Mouse (Mus musculus) neural tube, embryonic 11.5 days (tissue): ENCODE results near the gene Ybx2. TPM values are rescaled to one million over a fixed set of nuclear protein-coding genes. Genes with fewer than 3 reads are reported as not detected.

Experiments
- ATAC-seq: fragments of 200-750 bp; cut with Nextera tagmentation; 2 replicates; pipeline ENCODE4 v1.8.0; 2017; ENCODE audit warnings: moderate number of reproducible peaks, mild to moderate bottlenecking, moderate TSS enrichment, moderate library complexity; ENCODE audit not compliant: insufficient read depth, low FRiP score, low TSS enrichment
- DNase-seq: peaks from one replicate; pipeline ENCODE4 v3.0.0-alpha.2; 2015; ENCODE audit warnings: low spot score
- H3K27ac ChIP-seq: fragments of 300-500 bp; sonication (generic); 2 replicates; pipeline ENCODE4 v1.5.1; 2014; ENCODE audit warnings: low read depth, mild to moderate bottlenecking, low read length
- H3K27me3 ChIP-seq: fragments of 300-500 bp; sonication (generic); 2 replicates; pipeline ENCODE4 v1.6.1; 2014; ENCODE audit warnings: mild to moderate bottlenecking, low read length, mixed read lengths; ENCODE audit not compliant: control insufficient read depth, insufficient read depth
- H3K36me3 ChIP-seq: fragments of 300-500 bp; sonication (generic); 2 replicates; pipeline ENCODE4 v1.6.1; 2014; ENCODE audit warnings: mild to moderate bottlenecking, low read length, moderate library complexity, mixed read lengths; ENCODE audit not compliant: control insufficient read depth, insufficient read depth
- H3K4me1 ChIP-seq: fragments of 300-500 bp; sonication (generic); 2 replicates; pipeline ENCODE4 v1.6.1; 2014; ENCODE audit warnings: low read length, mixed read lengths; ENCODE audit not compliant: control insufficient read depth, insufficient read depth
- H3K4me2 ChIP-seq: fragments of 300-500 bp; sonication (generic); 2 replicates; pipeline ENCODE4 v1.6.1; 2014; ENCODE audit warnings: low read depth, mild to moderate bottlenecking, moderate library complexity
- H3K4me3 ChIP-seq: fragments of 300-500 bp; sonication (generic); 2 replicates; pipeline ENCODE4 v1.5.1; 2014; ENCODE audit warnings: low read depth, low read length
- H3K9ac ChIP-seq: fragments of 300-500 bp; sonication (generic); 2 replicates; pipeline ENCODE4 v1.6.1; 2014; ENCODE audit warnings: mild to moderate bottlenecking, low read length
- H3K9me3 ChIP-seq: fragments of 300-500 bp; sonication (generic); 2 replicates; pipeline ENCODE4 v1.6.1; 2016; ENCODE audit warnings: low read length; ENCODE audit not compliant: control insufficient read depth
- WGBS: fragments of 180-500 bp; shearing (Covaris S2); extraction: QIAGEN DNeasy Blood & Tissue Kit; methylation state at CpG from one replicate; pipeline ENCODE4 v1.1.7; 2014; 5-methylcytosine and 5-hydroxymethylcytosine counted together
- polyA plus RNA-seq: library from polyadenylated mRNA; unstranded; fragments of >200 nt; fragmentation: Nextera tagmentation; extraction: Ambion mirVana; gene quantifications from 2 replicates; pipeline ENCODE4 v1.2.1, GENCODE M21; 2014

Gene Ybx2
- polyA plus RNA-seq, 1 experiment from 2014 or later, result 3.4 TPM

DNA sequence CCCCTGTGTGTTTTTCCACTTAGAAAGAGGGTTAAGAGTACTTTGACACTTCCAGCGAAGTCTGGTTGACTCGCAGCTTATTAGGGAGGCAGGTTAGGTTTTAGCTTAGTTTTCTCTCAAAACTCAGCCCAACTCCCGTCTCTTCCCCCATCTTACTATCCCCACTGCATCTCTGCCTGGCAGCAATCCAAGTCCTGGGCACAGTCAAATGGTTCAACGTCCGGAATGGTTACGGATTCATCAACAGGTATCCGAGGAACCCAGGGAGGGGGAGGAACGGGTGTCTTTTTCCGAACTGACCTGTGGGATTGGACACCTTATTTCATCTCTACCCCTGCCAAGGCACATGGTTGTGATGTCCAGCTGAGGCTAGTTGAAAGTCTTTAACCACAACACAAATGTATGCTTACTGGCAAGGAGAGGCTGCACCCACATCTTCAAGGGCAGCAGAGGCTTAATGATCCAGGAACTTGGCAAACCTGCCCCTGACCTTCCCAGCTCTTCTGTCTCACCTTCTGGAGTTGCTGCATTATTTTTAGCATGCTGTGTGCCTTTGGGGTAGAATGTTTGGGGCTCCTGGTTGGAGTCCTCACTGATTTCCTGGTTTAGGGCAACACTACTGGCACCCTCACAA lies 1.2 kb downstream of the Ybx2 start:
- Histone ChIP-seq H3K9ac (no peak overlapping the region), H3K9me3 (no peaks in the 10 kb centered on the region), H3K4me1 (peaks cover 12% of the 10 kb centered on the region; the same call in 1 of the 2 replicates), H3K4me3 (peak overlapping the region; percentile 55; the same call in 1 of the 2 replicates), H3K4me2 (peak overlapping the region; percentile 99), H3K36me3 (no peaks in the 10 kb centered on the region), H3K27me3 (peaks cover 32% of the 10 kb centered on the region), H3K27ac (no peak overlapping the region)
- DNase-seq (no peak), ATAC-seq (no peak)
- WGBS, result 51% methylated on average over 9 of the region's 9 CpGs

DNA sequence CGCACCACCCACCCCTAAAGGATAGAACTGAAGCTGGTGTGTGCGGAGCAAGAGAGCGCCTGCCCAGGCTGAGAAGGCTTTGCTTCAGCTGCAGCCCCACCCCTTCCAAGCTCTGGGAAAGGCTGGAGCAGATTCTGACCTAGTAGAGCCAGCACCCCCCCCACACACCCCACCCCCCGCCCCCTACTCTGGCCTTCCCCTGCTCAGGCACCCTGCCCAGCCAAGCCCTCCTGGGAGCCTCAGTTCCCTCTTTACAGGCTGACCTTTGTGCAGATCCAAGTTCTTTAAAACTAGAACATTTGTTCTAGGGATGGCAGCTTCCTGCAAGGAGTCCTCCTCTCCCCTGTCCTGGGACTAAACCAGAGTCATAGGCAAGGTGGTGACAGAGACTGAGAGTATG lies 1.8 kb downstream of the Ybx2 start:
- Histone ChIP-seq H3K36me3 (no peaks in the 10 kb centered on the region), H3K9me3 (no peaks in the 10 kb centered on the region), H3K27ac (no peak overlapping the region), H3K4me3 (no peak overlapping the region), H3K4me1 (peaks cover 12% of the 10 kb centered on the region; the same call in 1 of the 2 replicates), H3K9ac (no peak overlapping the region), H3K4me2 (0 out of 2 replicates have a peak overlapping the region, but pooled peaks have one; percentile 3), H3K27me3 (peaks cover 32% of the 10 kb centered on the region)
- 49% methylated on average over 4 of the region's 4 CpGs for WGBS
- DNase-seq (no peak), ATAC-seq (no peak)

DNA sequence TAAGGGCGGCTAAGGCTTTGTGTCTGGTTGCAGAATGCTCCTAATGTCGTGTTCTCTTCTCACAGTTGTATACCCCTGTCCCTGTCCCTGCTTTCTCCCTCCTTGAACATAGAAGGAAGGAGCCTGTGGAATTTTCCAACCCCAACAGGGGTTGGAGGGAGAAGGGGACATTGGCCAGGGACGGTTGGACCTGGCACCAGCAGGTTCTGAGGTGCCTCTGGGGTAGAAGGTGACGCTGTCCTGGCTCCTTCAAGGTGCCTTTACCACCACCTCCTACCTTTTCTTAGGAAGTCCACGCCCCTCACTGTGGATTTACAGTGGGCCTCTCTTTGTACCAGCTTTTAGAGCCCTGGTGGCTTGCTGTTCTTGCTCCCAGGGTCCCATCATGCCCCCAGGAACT lies 2.2 kb downstream of the Ybx2 start:
- WGBS, result 71% methylated on average over 5 of the region's 5 CpGs
- Histone ChIP-seq H3K4me1 (peaks cover 12% of the 10 kb centered on the region; the same call in 1 of the 2 replicates), H3K9me3 (no peaks in the 10 kb centered on the region), H3K4me2 (no peak overlapping the region), H3K36me3 (no peaks in the 10 kb centered on the region), H3K27ac (no peak overlapping the region), H3K27me3 (peaks cover 32% of the 10 kb centered on the region), H3K9ac (no peak overlapping the region), H3K4me3 (no peak overlapping the region)
- no peak for ATAC-seq
- no peak for DNase-seq

DNA sequence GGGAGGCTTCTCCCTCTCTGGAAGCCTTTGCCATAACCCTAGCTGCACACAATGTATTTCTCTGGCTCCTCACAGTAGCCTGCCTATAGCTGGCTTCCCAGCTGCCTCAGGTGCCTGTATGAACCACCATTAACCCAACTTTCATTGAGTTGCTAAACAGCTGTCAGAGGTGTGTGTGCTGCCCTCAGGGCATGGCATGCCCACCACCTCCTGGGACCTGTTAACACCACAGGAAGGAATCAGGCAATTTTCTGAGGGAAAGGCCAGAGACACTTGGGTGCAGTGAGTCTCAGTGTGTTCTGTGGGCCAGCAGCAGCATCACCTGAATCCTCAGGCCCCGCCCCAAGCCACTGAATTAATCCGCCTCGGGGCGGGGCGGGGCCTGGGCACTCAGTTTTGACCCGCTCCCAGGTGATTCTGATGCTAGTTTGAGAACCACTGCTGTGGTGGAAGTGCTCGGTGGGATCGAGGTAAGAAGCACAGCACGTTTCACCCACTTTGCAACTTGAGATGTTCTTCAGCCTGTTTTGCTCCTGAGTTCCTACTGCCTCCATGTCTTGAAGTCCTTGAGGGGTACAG lies 2.9 kb downstream of the Ybx2 start:
- Histone ChIP-seq H3K27me3 (peaks cover 32% of the 10 kb centered on the region), H3K4me1 (peaks cover 12% of the 10 kb centered on the region; the same call in 1 of the 2 replicates), H3K9ac (no peak overlapping the region), H3K27ac (no peak overlapping the region), H3K4me3 (no peak overlapping the region), H3K4me2 (no peak overlapping the region), H3K36me3 (no peaks in the 10 kb centered on the region), H3K9me3 (no peaks in the 10 kb centered on the region)
- no peak for DNase-seq
- no peak for ATAC-seq
- 28% methylated on average over 9 of the region's 9 CpGs for WGBS

DNA sequence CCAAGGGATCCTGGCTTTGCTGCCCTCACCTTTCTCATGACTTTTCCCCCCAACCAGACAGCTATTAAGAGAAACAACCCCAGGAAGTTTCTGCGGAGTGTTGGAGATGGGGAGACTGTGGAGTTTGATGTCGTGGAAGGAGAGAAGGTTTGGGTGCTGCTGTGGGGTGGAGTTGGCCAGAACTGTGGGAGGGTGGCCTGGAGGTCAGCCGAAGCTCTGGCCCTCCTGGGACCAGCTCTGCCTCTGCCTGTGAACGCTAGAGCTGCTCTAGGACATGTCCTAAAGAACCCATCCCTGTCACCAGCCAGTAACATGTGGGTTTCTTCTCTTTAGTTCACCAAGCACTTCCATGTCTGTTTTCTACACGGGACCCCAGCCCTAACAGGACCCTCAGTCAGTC lies 3.6 kb downstream of the Ybx2 start:
- H3K27ac ChIP-seq, result no peak overlapping the region
- no peak overlapping the region for H3K4me2 ChIP-seq
- no peaks in the 10 kb centered on the region for H3K36me3 ChIP-seq
- H3K4me1 ChIP-seq, result peaks cover 12% of the 10 kb centered on the region; the same call in 1 of the 2 replicates
- H3K9ac ChIP-seq, result no peak overlapping the region
- H3K9me3 ChIP-seq, result no peaks in the 10 kb centered on the region
- WGBS, result 72% methylated on average over 5 of the region's 5 CpGs
- ATAC-seq, result no peak
- H3K4me3 ChIP-seq, result no peak overlapping the region
- peaks cover 32% of the 10 kb centered on the region for H3K27me3 ChIP-seq
- DNase-seq, result no peak

DNA sequence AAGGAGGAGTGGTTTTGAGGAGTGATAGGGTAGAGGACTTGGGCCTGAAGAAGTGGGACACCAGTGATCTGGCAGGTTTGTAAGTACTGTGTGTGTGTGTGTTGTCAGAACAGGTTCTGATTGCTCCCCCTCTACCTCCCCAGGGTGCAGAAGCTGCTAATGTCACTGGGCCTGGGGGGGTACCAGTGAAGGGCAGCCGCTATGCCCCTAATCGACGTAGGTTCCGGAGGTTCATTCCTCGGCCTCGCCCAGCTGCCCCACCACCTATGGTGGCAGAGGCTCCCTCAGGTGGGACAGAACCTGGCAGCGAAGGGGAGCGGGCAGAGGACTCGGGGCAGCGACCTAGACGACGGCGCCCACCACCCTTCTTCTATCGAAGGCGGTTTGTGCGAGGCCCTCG lies 4.1 kb downstream of the Ybx2 start:
- Histone ChIP-seq H3K36me3 (no peaks in the 10 kb centered on the region), H3K27ac (no peak overlapping the region), H3K4me1 (peaks cover 12% of the 10 kb centered on the region; the same call in 1 of the 2 replicates), H3K4me2 (no peak overlapping the region), H3K27me3 (peaks cover 32% of the 10 kb centered on the region), H3K4me3 (no peak overlapping the region), H3K9me3 (no peaks in the 10 kb centered on the region), H3K9ac (no peak overlapping the region)
- ATAC-seq (no peak), DNase-seq (no peak)
- 95% methylated on average over 17 of the region's 17 CpGs for WGBS

DNA sequence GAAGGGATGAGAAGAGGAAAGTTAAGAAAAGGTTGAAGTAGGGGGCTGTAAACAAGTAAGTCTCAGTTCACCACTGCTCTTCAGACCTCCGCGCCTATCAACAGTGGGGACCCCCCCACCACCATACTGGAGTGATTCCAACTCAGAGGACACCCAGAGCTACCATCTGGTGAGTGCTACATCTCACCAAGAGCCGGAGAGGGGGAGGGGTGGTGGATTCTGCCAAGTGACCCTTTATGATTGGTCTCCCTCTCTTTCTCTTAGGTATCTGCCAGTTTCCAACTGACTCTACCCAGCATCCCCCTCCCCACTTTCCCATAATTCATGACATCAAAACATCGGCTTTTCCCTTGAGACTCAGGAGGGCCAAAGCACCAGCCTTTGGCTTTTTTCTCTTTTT lies 5.4 kb downstream of the Ybx2 start:
- DNase-seq (no peak), ATAC-seq (no peak)
- Histone ChIP-seq H3K4me2 (no peak overlapping the region), H3K9me3 (no peaks in the 10 kb centered on the region), H3K4me1 (peaks cover 8% of the 10 kb centered on the region; the same call in 1 of the 2 replicates), H3K4me3 (no peak overlapping the region), H3K36me3 (no peaks in the 10 kb centered on the region), H3K27ac (no peak overlapping the region), H3K9ac (no peak overlapping the region), H3K27me3 (peaks cover 27% of the 10 kb centered on the region)
- 76% methylated on average over 4 of the region's 4 CpGs for WGBS

DNA sequence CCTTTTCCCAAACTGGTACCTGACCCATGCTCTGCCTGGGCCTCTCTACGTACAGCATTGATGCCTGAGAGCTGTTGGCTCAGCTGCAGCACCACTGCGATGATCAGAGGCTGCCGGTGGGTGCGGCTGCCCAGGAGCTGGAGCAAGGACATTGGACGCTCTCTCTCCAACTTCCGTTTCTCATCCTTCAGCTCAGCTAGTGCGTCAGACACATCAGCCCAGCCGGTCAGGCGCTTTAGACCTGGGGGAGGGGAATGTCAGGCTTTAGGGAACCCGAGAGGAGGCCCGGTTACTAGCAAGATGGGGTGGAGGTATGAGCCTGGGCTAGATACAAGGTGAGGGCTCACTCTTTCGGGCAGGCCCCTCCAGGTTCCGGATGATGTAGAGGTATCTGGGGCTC lies 9.6 kb downstream of the Ybx2 start:
- no peaks in the 10 kb centered on the region for H3K27me3 ChIP-seq
- H3K9me3 ChIP-seq, result no peaks in the 10 kb centered on the region
- no peak for ATAC-seq
- DNase-seq, result no peak
- no peak overlapping the region for H3K9ac ChIP-seq
- H3K36me3 ChIP-seq, result no peaks in the 10 kb centered on the region
- no peak overlapping the region for H3K27ac ChIP-seq
- H3K4me3 ChIP-seq, result no peak overlapping the region
- 82% methylated on average over 13 of the region's 13 CpGs for WGBS
- peaks cover 5% of the 10 kb centered on the region; the same call in 1 of the 2 replicates for H3K4me1 ChIP-seq
- no peak overlapping the region for H3K4me2 ChIP-seq
